Mouse (Mus musculus) monocyte, adult 5-6 weeks (primary cell): Measurements from ENCODE around the gene Frmd4a. TPM values are rescaled to one million over a fixed set of nuclear protein-coding genes. Genes with fewer than 3 reads are reported as not detected.

Source experiments
- ATAC-seq: fragments of 153-309, 156-312 bp; replicated peaks from 2 replicates; pipeline ENCODE4 v1.8.0; 2017; ENCODE audit warnings: mild to moderate bottlenecking; ENCODE audit not compliant: low TSS enrichment, insufficient number of reproducible peaks, severe bottlenecking, poor library complexity, low FRiP score
- total RNA-seq: library from RNA; stranded (forward); fragments of 200-1000, 200-491, 200-594 nt; gene quantifications from 3 replicates; pipeline ENCODE4 v1.2.3, GENCODE M21; 2017

Frmd4a gene
- total RNA-seq, 1 experiment from 2014 or later: 4.6 TPM

GRCm38 (mm10) chr2:4119678-4120458, 102.4 kb downstream of the Frmd4a start:
- ATAC-seq: no peak

DNA sequence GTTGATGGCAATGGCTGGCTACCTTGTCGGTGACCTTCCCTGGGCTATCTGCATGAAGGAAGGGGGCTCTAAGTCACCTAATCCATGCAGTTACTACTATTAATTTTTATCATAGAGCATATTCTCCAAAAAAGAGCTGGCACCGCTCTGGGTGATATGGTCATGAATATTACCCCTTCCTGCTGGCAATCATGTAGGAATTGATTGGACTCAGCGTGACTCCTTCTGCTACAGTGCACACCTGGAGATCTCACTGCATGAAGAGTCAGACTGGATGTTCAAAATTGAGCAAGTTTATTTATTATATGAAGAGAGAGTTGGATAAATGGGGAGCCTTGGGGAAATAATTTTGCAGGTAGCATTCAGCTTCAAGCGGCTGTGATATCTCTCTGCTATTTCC, 113.7 kb downstream of the Frmd4a start:
- no peak for ATAC-seq

GRCm38 (mm10) chr2:4137493-4137892, 120.0 kb downstream of the Frmd4a start:
- no peak for ATAC-seq

GRCm38 (mm10) chr2:4142221-4142950, 124.9 kb downstream of the Frmd4a start:
- ATAC-seq: no peak

DNA sequence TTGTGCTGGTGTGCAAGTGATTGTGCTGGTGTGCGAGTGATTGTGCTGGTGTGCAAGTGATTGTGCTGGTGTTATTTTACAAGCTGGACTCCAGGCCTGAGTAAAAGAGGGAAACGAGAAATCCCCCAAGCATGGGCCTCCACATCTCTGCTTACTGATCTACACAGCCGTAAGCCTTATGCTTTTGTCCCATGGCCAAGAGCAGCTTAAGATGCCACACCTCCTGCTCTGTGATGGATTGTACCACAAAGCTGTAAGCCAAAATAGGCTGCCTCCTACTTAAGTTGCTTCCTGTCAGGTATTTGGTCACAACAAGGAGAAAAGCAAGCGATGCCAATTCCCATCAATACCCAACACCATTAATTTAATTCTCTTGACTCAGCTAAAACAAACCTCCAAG, 126.9 kb downstream of the Frmd4a start:
- ATAC-seq: no peak

DNA sequence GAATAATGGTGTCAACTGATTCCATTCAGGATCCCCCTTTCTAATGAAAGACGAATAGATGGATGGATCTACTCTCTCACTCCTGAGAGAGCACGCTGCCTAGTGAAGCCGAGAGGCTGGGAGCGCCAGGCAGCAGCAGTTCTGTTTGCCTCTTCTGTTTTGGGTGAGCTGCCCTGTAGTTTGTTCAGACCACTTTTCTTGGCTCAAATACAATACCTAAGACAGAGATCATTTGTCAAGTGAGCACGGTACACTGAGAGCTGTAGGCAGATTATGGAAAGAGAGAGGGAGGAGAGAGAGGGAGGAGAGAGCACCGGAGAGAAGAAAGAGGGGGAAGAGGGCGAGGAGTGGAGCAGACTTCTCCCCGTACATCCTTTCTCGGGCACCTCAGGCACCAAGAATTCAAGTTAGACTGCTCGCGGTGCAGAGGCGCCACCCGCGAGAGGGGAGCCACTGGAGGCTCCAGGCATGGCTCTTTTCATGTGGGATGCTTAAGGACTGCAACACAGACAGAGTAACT, 135.1 kb downstream of the Frmd4a start:
- ATAC-seq: no peak

GRCm38 (mm10) chr2:4153131-4153631, 135.7 kb downstream of the Frmd4a start:
- no peak for ATAC-seq

DNA sequence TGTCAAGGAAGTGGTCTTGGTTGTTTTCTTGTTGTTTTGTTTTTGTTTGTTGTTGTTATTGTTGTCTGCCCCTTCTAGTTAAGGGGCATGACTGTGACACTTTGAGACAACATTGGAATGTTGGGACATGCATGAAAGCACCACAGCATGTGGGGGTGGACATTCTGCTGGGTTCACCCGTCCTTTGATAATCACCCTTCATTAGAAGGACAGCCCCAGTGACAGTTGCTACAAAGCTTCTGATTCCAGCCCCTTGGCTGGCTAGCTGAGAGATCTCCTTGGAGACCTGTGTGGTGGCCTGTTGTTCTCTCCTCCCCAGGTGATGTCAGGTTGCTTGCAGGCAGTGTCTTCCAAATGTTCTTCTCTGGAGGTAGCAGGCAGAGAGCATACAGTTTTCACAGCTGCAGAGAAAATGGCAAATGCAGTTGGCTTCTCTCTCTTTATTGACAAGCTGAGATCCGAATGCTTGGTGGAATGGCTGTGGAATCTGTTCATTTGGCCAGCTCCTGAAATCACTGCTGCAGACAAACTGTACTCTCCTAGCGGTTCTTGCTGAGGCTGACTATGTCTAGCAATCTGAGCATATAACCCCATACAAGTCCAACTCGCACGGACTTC, 136.6 kb downstream of the Frmd4a start:
- ATAC-seq: no peak

DNA sequence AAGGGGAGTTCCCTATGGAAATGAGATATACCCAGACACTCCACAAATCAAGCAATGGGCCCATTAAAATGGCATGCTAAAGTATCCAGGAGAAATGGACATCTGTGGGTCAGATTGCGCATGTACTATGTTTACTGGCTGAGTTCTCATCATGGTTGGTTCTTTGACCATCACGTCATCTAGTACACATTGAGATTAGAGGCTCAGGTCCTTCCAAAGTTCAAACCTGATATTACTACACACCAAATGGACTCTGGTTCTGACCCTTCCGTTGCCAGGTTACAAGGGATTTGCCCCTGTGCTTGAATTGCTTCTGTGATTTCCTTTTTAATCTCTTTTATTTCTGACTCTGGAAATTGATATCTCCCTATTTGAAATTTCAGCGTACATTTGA, 137.1 kb downstream of the Frmd4a start:
- ATAC-seq: no peak

GRCm38 (mm10) chr2:4155406-4155805, 137.9 kb downstream of the Frmd4a start:
- no peak for ATAC-seq

- ATAC-seq: no peak
Measured at GRCm38 (mm10) chr2:4156511-4156910, 139.0 kb downstream of the Frmd4a start.

- ATAC-seq: no peak
Measured at GRCm38 (mm10) chr2:4157396-4157795, 139.9 kb downstream of the Frmd4a start.

- no peak for ATAC-seq
Measured at GRCm38 (mm10) chr2:4159574-4160203, 142.2 kb downstream of the Frmd4a start.

GRCm38 (mm10) chr2:4166191-4166590, 148.7 kb downstream of the Frmd4a start:
- no peak for ATAC-seq

DNA sequence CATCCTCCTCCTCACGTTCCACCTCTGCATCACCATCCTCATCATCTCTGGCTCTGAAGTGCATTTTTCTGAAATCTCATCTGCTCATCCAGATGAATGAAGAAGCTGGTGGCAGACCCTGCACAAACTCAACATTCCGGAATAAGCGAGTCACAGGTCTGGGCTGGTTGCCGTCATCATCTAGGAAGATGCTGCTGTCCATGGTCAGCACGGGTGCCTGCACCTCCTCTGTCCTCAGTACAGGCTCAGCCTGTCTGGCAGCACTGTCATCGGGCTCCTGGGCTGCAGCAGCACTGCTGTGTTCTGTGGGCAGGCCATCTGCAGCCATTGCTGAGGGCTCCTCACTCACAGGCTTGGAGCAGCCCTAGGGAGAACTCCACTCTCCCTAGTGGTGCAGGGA, 149.6 kb downstream of the Frmd4a start:
- ATAC-seq: no peak

GRCm38 (mm10) chr2:4169726-4170125, 152.2 kb downstream of the Frmd4a start:
- ATAC-seq: no peak

DNA sequence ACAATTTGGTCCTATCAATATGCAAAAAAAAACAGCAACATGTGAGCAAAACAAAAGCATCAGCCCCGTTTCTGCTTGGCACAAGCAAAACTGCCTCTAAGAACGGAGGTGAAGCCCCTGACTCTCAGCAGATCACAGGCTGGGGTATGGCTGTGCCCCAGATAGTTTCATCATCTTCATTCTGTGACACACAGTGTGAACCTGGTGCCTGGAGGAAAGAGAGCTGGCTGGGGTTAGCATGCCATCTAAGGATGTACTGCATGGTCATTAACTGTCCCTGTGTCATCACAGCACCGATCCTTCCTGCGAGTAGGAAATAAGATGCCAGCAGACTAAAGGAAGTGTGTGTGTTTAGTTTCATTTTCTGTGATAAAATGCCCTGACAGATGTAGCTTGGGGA, 152.7 kb downstream of the Frmd4a start:
- ATAC-seq: no peak

- no peak for ATAC-seq
Measured at GRCm38 (mm10) chr2:4184991-4185390, 167.5 kb downstream of the Frmd4a start.

DNA sequence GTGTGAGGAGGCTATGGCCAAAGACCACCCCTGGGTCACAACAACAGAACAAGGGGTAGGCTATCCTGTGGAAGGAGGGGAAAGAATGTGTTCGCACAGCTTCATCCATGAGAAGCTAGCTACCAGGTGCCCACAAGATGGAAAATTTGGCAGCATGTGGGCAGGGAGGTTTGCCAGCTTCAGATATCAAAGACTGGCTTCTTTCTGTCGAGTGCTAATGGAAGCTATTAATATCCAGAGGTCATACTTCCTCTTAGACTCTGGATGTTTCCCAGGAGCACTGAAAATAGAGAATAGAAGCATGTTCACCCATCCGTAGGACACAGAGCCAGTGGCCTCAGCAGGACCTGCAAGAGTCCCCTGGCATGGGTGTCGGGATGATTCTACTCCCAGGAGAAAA, 170.0 kb downstream of the Frmd4a start:
- no peak for ATAC-seq
